Mouse (Mus musculus) hindbrain, postnatal 0 days (tissue): ENCODE measurements around the gene Pcdh11x. TPM values are rescaled to one million over a fixed set of nuclear protein-coding genes. Genes with fewer than 3 reads are reported as not detected.
"Not testable (repeated sequence)": the region's sequence is repeated elsewhere in the genome, so short reads cannot be mapped to it uniquely, and the experiment has no call there.

Experiments
- ATAC-seq: fragments of 200-750 bp; cut with Nextera tagmentation; 2 replicates; pipeline ENCODE4 v1.8.0; 2017; ENCODE audit warnings: mild to moderate bottlenecking, moderate TSS enrichment, moderate library complexity
- DNase-seq: peaks from one replicate; pipeline ENCODE4 v3.0.0-alpha.2; 2015; ENCODE audit warnings: low spot score
- H3K27ac ChIP-seq: fragments of 300-500 bp; sonication (generic); 2 replicates; pipeline ENCODE4 v1.5.1; 2014; ENCODE audit warnings: mild to moderate bottlenecking
- H3K27me3 ChIP-seq: fragments of 300-500 bp; sonication (generic); 2 replicates; pipeline ENCODE4 v1.6.1; 2014; ENCODE audit warnings: low read length, mixed read lengths; ENCODE audit not compliant: insufficient read depth
- H3K36me3 ChIP-seq: fragments of 300-500 bp; sonication (generic); 2 replicates; pipeline ENCODE4 v1.6.1; 2014; ENCODE audit warnings: low read length, mixed read lengths; ENCODE audit not compliant: insufficient read depth
- H3K4me1 ChIP-seq: fragments of 300-500 bp; sonication (generic); 2 replicates; pipeline ENCODE4 v1.6.1; 2014; ENCODE audit warnings: antibody characterized with exemption, low read length, mixed read lengths; ENCODE audit not compliant: insufficient read depth
- H3K4me2 ChIP-seq: fragments of 300-500 bp; sonication (generic); 2 replicates; pipeline ENCODE4 v1.6.1; 2014; ENCODE audit warnings: low read depth, mild to moderate bottlenecking, low read length, moderate library complexity, mixed read lengths
- H3K4me3 ChIP-seq: fragments of 300-500 bp; sonication (generic); 2 replicates; pipeline ENCODE4 v1.5.1; 2014; ENCODE audit warnings: low read length
- H3K9ac ChIP-seq: fragments of 300-500 bp; sonication (generic); replicated peaks from 2 replicates; pipeline ENCODE4 v1.6.1; 2014; ENCODE audit warnings: mild to moderate bottlenecking, low read length, moderate library complexity, mixed read lengths
- H3K9me3 ChIP-seq: fragments of 300-500 bp; sonication (generic); 2 replicates; pipeline ENCODE4 v1.6.1; 2016; ENCODE audit warnings: low read length, mixed read lengths
- CTCF ChIP-seq: IDR thresholded peaks from 2 replicates; pipeline ENCODE4 v1.5.1; 2016; ENCODE audit warnings: antibody characterized with exemption, control low read depth, low read depth
- WGBS: fragments of 180-500 bp; shearing (Covaris S2); extraction: QIAGEN DNeasy Blood & Tissue Kit; methylation state at CpG from one replicate; pipeline ENCODE4 v1.1.7; 2014; 5-methylcytosine and 5-hydroxymethylcytosine counted together
- polyA plus RNA-seq: library from polyadenylated mRNA; unstranded; fragments of >200 nt; fragmentation: Nextera tagmentation; extraction: Ambion mirVana; gene quantifications from 2 replicates; pipeline ENCODE4 v1.2.1, GENCODE M21; 2015
- total RNA-seq: library from RNA; depleted of rRNA; stranded (reverse); fragments of >200 nt; gene quantifications from 2 replicates; pipeline ENCODE4 v1.2.3, GENCODE M21; 2014; rRNA removed

Gene Pcdh11x
- total and polyA plus RNA-seq, 2 experiments from 2014 or later: 43.5 to 88.8 TPM

DNA sequence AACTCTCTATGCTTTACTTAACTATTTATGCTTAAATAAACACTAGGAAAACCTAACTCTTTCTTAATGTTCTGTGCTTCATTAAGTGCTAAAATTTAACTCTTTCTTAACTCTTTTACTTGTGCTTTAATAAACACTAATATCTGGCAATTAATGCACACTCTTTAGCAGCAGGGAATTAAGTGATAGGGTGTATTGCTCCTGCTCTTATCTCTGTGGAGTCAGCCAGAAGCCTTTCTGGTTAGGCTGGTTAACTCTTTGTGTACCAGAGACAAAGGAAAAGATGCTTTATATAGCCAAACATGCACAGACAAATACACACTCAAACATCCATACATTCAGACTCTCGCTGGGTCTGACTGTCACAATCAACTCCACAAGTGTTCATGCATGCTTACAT, 309.2 kb downstream of the Pcdh11x start:
- no peak overlapping the region for H3K4me3 ChIP-seq
- DNase-seq: no peak
- no peaks in the 10 kb centered on the region for H3K27me3 ChIP-seq
- H3K9me3 ChIP-seq: no peaks in the 10 kb centered on the region
- WGBS: 90% methylated on average over 1 of the region's 1 CpGs
- H3K9ac ChIP-seq: no peak overlapping the region
- no peaks in the 10 kb centered on the region for H3K36me3 ChIP-seq
- ATAC-seq: no peak
- no peak overlapping the region for H3K4me2 ChIP-seq
- no peak overlapping the region for H3K27ac ChIP-seq
- TF ChIP-seq CTCF: no peak
- H3K4me1 ChIP-seq: no peaks in the 10 kb centered on the region

GRCm38 (mm10) chrX:120618460-120618859, 328.4 kb downstream of the Pcdh11x start:
- H3K36me3 ChIP-seq: no peaks in the 10 kb centered on the region
- H3K9me3 ChIP-seq: no peaks in the 10 kb centered on the region
- H3K9ac ChIP-seq: no peak overlapping the region
- no peak; the same call in 1 of the 2 replicates for TF ChIP-seq CTCF
- no peak overlapping the region for H3K4me3 ChIP-seq
- no peaks in the 10 kb centered on the region for H3K27me3 ChIP-seq
- H3K4me2 ChIP-seq: no peak overlapping the region
- 58% methylated on average over 4 of the region's 4 CpGs for WGBS
- ATAC-seq: no peak
- no peaks in the 10 kb centered on the region for H3K4me1 ChIP-seq
- no peak overlapping the region for H3K27ac ChIP-seq
- DNase-seq: no peak

GRCm38 (mm10) chrX:120670236-120670635, 380.2 kb downstream of the Pcdh11x start:
- not testable (repeated sequence) for H3K4me2 ChIP-seq, H3K4me1 ChIP-seq, DNase-seq, H3K36me3 ChIP-seq, H3K4me3 ChIP-seq, ATAC-seq, H3K9me3 ChIP-seq, H3K9ac ChIP-seq, H3K27ac ChIP-seq, H3K27me3 ChIP-seq
- 90% methylated on average over 1 of the region's 1 CpGs for WGBS

GRCm38 (mm10) chrX:120734144-120734543, 444.1 kb downstream of the Pcdh11x start:
- no peak for DNase-seq
- no peak for TF ChIP-seq CTCF
- Histone ChIP-seq H3K4me1 (no peaks in the 10 kb centered on the region), H3K4me3 (no peak overlapping the region), H3K9me3 (no peaks in the 10 kb centered on the region), H3K36me3 (no peaks in the 10 kb centered on the region), H3K9ac (no peak overlapping the region), H3K27ac (no peak overlapping the region), H3K27me3 (no peaks in the 10 kb centered on the region), H3K4me2 (no peak overlapping the region)
- no peak for ATAC-seq

- Histone ChIP-seq H3K4me3 (no peak overlapping the region), H3K27ac (no peak overlapping the region), H3K36me3 (no peaks in the 10 kb centered on the region), H3K4me2 (no peak overlapping the region), H3K9me3 (no peaks in the 10 kb centered on the region), H3K9ac (no peak overlapping the region), H3K27me3 (no peaks in the 10 kb centered on the region), H3K4me1 (no peaks in the 10 kb centered on the region)
- 39% methylated on average over 1 of the region's 1 CpGs for WGBS
- ATAC-seq (no peak), DNase-seq (no peak)
- no peak for TF ChIP-seq CTCF
These were observed 445.7 kb downstream of the Pcdh11x start for GRCm38 (mm10) chrX:120735792-120736191.

GRCm38 (mm10) chrX:120944556-120944955, 654.5 kb downstream of the Pcdh11x start:
- Histone ChIP-seq H3K4me1 (no peaks in the 10 kb centered on the region), H3K4me3 (no peak overlapping the region), H3K27ac (no peak overlapping the region), H3K9me3 (no peaks in the 10 kb centered on the region), H3K36me3 (no peaks in the 10 kb centered on the region), H3K27me3 (no peaks in the 10 kb centered on the region), H3K9ac (no peak overlapping the region), H3K4me2 (no peak overlapping the region)
- no peak for ATAC-seq
- WGBS: 80% methylated on average over 3 of the region's 3 CpGs
- no peak for TF ChIP-seq CTCF
- DNase-seq: no peak

Other genes with a start within 250 kb of the Pcdh11x start
- not detected in 2 replicates for gene H2afb3, start 22.8 kb downstream of the Pcdh11x start, total RNA-seq
- not detected in 2 replicates for gene H2afb3, start 22.8 kb downstream of the Pcdh11x start, polyA plus RNA-seq